Mouse (Mus musculus): ENCODE results near the gene Fam107b. TPM values are rescaled to one million over a fixed set of nuclear protein-coding genes. Genes with fewer than 3 reads are reported as not detected.

Gene Fam107b
- polyA plus RNA-seq, 1 experiment from 2014 or later = 38.3 TPM

- Histone ChIP-seq H3K9me3 (no peaks in the 10 kb centered on the region), H3K4me3 (no peak overlapping the region)
- 88% methylated on average over 6 of the region's 6 CpGs for WGBS
Measured at GRCm38 (mm10) chr2:3758406-3758805, 188.1 kb downstream of the Fam107b start.

GRCm38 (mm10) chr2:3760234-3760836 is 190.0 kb downstream of the Fam107b start:
- no peak overlapping the region for H3K9ac ChIP-seq
- H3K9me3 ChIP-seq = no peaks in the 10 kb centered on the region
- no peak overlapping the region for H3K27ac ChIP-seq (replicated peaks)
- H3K4me3 ChIP-seq = no peak overlapping the region
- peaks cover 28% of the 10 kb centered on the region for H3K4me1 ChIP-seq (replicated peaks)
- WGBS = 78% methylated on average over 6 of the region's 6 CpGs
- no peak overlapping the region for H3K4me2 ChIP-seq
- no peaks in the 10 kb centered on the region for H3K36me3 ChIP-seq
- no peak for ATAC-seq (ENCODE audit: low read depth)
- H3K27me3 ChIP-seq = no peaks in the 10 kb centered on the region

More at GRCm38 (mm10) chr2:3758406-3758805, 188.1 kb downstream of the Fam107b start:
- Histone ChIP-seq H3K27me3 (no peaks in the 10 kb centered on the region), H3K27ac (replicated peaks) (no peak overlapping the region), H3K36me3 (no peaks in the 10 kb centered on the region), H3K4me1 (replicated peaks) (peaks cover 39% of the 10 kb centered on the region), H3K4me2 (no peak overlapping the region), H3K9ac (no peak overlapping the region)
- ATAC-seq (ENCODE audit: low read depth) = no peak

GRCm38 (mm10) chr2:3764136-3764535 is 193.8 kb downstream of the Fam107b start:
- no peak overlapping the region for H3K4me3 ChIP-seq
- WGBS = 77% methylated on average over 6 of the region's 6 CpGs
- no peak overlapping the region for H3K4me2 ChIP-seq
- no peaks in the 10 kb centered on the region for H3K9me3 ChIP-seq
- H3K4me1 ChIP-seq (replicated peaks) = peaks cover 22% of the 10 kb centered on the region
- no peak for ATAC-seq (ENCODE audit: low read depth)
- H3K27me3 ChIP-seq = no peaks in the 10 kb centered on the region
- no peak overlapping the region for H3K9ac ChIP-seq
- no peaks in the 10 kb centered on the region for H3K36me3 ChIP-seq
- H3K27ac ChIP-seq (replicated peaks) = no peak overlapping the region

GRCm38 (mm10) chr2:3765957-3766783 is 195.9 kb downstream of the Fam107b start:
- Histone ChIP-seq H3K27me3 (no peaks in the 10 kb centered on the region), H3K4me2 (no peak overlapping the region), H3K4me3 (no peak overlapping the region), H3K36me3 (no peaks in the 10 kb centered on the region), H3K9ac (no peak overlapping the region), H3K4me1 (replicated peaks) (peaks cover 22% of the 10 kb centered on the region), H3K27ac (replicated peaks) (no peak overlapping the region), H3K9me3 (no peaks in the 10 kb centered on the region)
- WGBS = 69% methylated on average over 11 of the region's 11 CpGs
- no peak for ATAC-seq (ENCODE audit: low read depth)

- 0 out of 2 replicates have a peak, but pooled peaks have one; percentile 76 for ATAC-seq (ENCODE audit: low read depth)
Measured at GRCm38 (mm10) chr2:3769260-3769659, 199.0 kb downstream of the Fam107b start.

GRCm38 (mm10) chr2:3769786-3770318 is 199.6 kb downstream of the Fam107b start:
- Histone ChIP-seq H3K9me3 (no peaks in the 10 kb centered on the region), H3K36me3 (no peaks in the 10 kb centered on the region), H3K27ac (replicated peaks) (no peak overlapping the region), H3K4me3 (no peak overlapping the region), H3K27me3 (no peaks in the 10 kb centered on the region), H3K4me1 (replicated peaks) (peaks cover 11% of the 10 kb centered on the region; the same call in 1 of the 2 replicates), H3K9ac (no peak overlapping the region), H3K4me2 (no peak overlapping the region)
- WGBS = 83% methylated on average over 9 of the region's 9 CpGs
- no peak for ATAC-seq (ENCODE audit: low read depth)

More at GRCm38 (mm10) chr2:3769260-3769659, 199.0 kb downstream of the Fam107b start:
- H3K27ac ChIP-seq (replicated peaks) = no peak overlapping the region
- H3K9ac ChIP-seq = no peak overlapping the region
- no peaks in the 10 kb centered on the region for H3K36me3 ChIP-seq
- H3K27me3 ChIP-seq = no peaks in the 10 kb centered on the region
- H3K4me1 ChIP-seq (replicated peaks) = peaks cover 11% of the 10 kb centered on the region; the same call in 1 of the 2 replicates
- no peaks in the 10 kb centered on the region for H3K9me3 ChIP-seq
- H3K4me2 ChIP-seq = no peak overlapping the region
- 31% methylated on average over 6 of the region's 6 CpGs for WGBS
- H3K4me3 ChIP-seq = no peak overlapping the region

- H3K27me3 ChIP-seq = no peaks in the 10 kb centered on the region
- no peak for ATAC-seq (ENCODE audit: low read depth)
- no peak overlapping the region for H3K27ac ChIP-seq (replicated peaks)
- no peaks in the 10 kb centered on the region for H3K9me3 ChIP-seq
- H3K9ac ChIP-seq = no peak overlapping the region
- no peak overlapping the region for H3K4me2 ChIP-seq
- H3K36me3 ChIP-seq = no peaks in the 10 kb centered on the region
- H3K4me3 ChIP-seq = no peak overlapping the region
- peaks cover 11% of the 10 kb centered on the region; the same call in 1 of the 2 replicates for H3K4me1 ChIP-seq (replicated peaks)
- 72% methylated on average over 2 of the region's 2 CpGs for WGBS
Measured at GRCm38 (mm10) chr2:3770383-3770782, 200.1 kb downstream of the Fam107b start.

GRCm38 (mm10) chr2:3771483-3771882 is 201.2 kb downstream of the Fam107b start:
- no peaks in the 10 kb centered on the region for H3K27me3 ChIP-seq
- H3K9ac ChIP-seq = no peak overlapping the region
- no peak for ATAC-seq (ENCODE audit: low read depth)
- 0 out of 2 replicates have a peak, but pooled peaks cover 3% of the 10 kb centered on the region for H3K4me1 ChIP-seq (replicated peaks)
- H3K4me3 ChIP-seq = no peak overlapping the region
- H3K9me3 ChIP-seq = no peaks in the 10 kb centered on the region
- no peak overlapping the region for H3K4me2 ChIP-seq
- WGBS = 94% methylated on average over 6 of the region's 6 CpGs
- no peaks in the 10 kb centered on the region for H3K36me3 ChIP-seq
- no peak overlapping the region for H3K27ac ChIP-seq (replicated peaks)

GRCm38 (mm10) chr2:3773089-3773488 is 202.8 kb downstream of the Fam107b start:
- H3K36me3 ChIP-seq = 0 out of 2 replicates have a peak, but pooled peaks cover 4% of the 10 kb centered on the region
- H3K27me3 ChIP-seq = no peaks in the 10 kb centered on the region
- no peaks in the 10 kb centered on the region for H3K9me3 ChIP-seq
- 73% methylated on average over 4 of the region's 4 CpGs for WGBS
- no peaks in the 10 kb centered on the region for H3K4me1 ChIP-seq (replicated peaks)
- H3K4me3 ChIP-seq = no peak overlapping the region
- no peak overlapping the region for H3K4me2 ChIP-seq
- no peak overlapping the region for H3K27ac ChIP-seq (replicated peaks)
- ATAC-seq (ENCODE audit: low read depth) = no peak
- no peak overlapping the region for H3K9ac ChIP-seq

GRCm38 (mm10) chr2:3775569-3775968 is 205.3 kb downstream of the Fam107b start:
- Histone ChIP-seq H3K27me3 (no peaks in the 10 kb centered on the region), H3K27ac (replicated peaks) (no peak overlapping the region)
- WGBS = 92% methylated on average over 3 of the region's 3 CpGs

GRCm38 (mm10) chr2:3776045-3776444 is 205.8 kb downstream of the Fam107b start:
- ATAC-seq (ENCODE audit: low read depth) = no peak
- no peaks in the 10 kb centered on the region for H3K4me1 ChIP-seq (replicated peaks)
- H3K9ac ChIP-seq = no peak overlapping the region
- H3K36me3 ChIP-seq = peaks cover 27% of the 10 kb centered on the region
- H3K27me3 ChIP-seq = no peaks in the 10 kb centered on the region
- no peak overlapping the region for H3K4me3 ChIP-seq
- H3K27ac ChIP-seq (replicated peaks) = no peak overlapping the region
- H3K9me3 ChIP-seq = no peaks in the 10 kb centered on the region
- no peak overlapping the region for H3K4me2 ChIP-seq

More at GRCm38 (mm10) chr2:3775569-3775968, 205.3 kb downstream of the Fam107b start:
- H3K4me1 ChIP-seq (replicated peaks) = no peaks in the 10 kb centered on the region
- H3K9ac ChIP-seq = no peak overlapping the region
- H3K9me3 ChIP-seq = no peaks in the 10 kb centered on the region
- peaks cover 23% of the 10 kb centered on the region for H3K36me3 ChIP-seq
- ATAC-seq (ENCODE audit: low read depth) = no peak
- no peak overlapping the region for H3K4me3 ChIP-seq
- H3K4me2 ChIP-seq = no peak overlapping the region

GRCm38 (mm10) chr2:3777696-3778095 is 207.4 kb downstream of the Fam107b start:
- Histone ChIP-seq H3K27me3 (no peaks in the 10 kb centered on the region), H3K27ac (replicated peaks) (no peak overlapping the region), H3K4me2 (no peak overlapping the region), H3K36me3 (peaks cover 41% of the 10 kb centered on the region), H3K9me3 (no peaks in the 10 kb centered on the region), H3K9ac (no peak overlapping the region), H3K4me3 (no peak overlapping the region), H3K4me1 (replicated peaks) (no peaks in the 10 kb centered on the region)
- no peak for ATAC-seq (ENCODE audit: low read depth)
- 93% methylated on average over 6 of the region's 6 CpGs for WGBS

Measured in neural tube, embryonic 13.5 days (tissue).